Mouse (Mus musculus): ENCODE measurements around the gene 1810037I17Rik.
"Not testable (repeated sequence)": the region's sequence is repeated elsewhere in the genome, so short reads cannot be mapped to it uniquely, and the experiment has no call there.

Gene 1810037I17Rik

GRCm38 (mm10) chr3:122937176-122937575 lies 13.2 kb downstream of the 1810037I17Rik start:
- DNase-seq: not testable (repeated sequence)

- no peak for DNase-seq
Observed at GRCm38 (mm10) chr3:122939215-122939614, 15.2 kb downstream of the 1810037I17Rik start.

- no peak for DNase-seq
Observed at GRCm38 (mm10) chr3:122943387-122943890, 19.4 kb downstream of the 1810037I17Rik start.

- DNase-seq: no peak
Observed at GRCm38 (mm10) chr3:122950129-122950528, 26.1 kb downstream of the 1810037I17Rik start.

- DNase-seq: no peak
Observed at GRCm38 (mm10) chr3:122964301-122964700, 40.3 kb downstream of the 1810037I17Rik start.

GRCm38 (mm10) chr3:122968391-122968790 lies 44.4 kb downstream of the 1810037I17Rik start:
- DNase-seq: no peak

- no peak for DNase-seq
Observed at GRCm38 (mm10) chr3:122972126-122972822, 48.3 kb downstream of the 1810037I17Rik start.

GRCm38 (mm10) chr3:122974833-122975232 lies 50.8 kb downstream of the 1810037I17Rik start:
- no peak for DNase-seq

GRCm38 (mm10) chr3:122975363-122975762 lies 51.4 kb downstream of the 1810037I17Rik start:
- no peak for DNase-seq

Data from thymus, adult 18-20 months (tissue).